Mouse (Mus musculus): Measurements from ENCODE around the gene Dzip1.

DNA sequence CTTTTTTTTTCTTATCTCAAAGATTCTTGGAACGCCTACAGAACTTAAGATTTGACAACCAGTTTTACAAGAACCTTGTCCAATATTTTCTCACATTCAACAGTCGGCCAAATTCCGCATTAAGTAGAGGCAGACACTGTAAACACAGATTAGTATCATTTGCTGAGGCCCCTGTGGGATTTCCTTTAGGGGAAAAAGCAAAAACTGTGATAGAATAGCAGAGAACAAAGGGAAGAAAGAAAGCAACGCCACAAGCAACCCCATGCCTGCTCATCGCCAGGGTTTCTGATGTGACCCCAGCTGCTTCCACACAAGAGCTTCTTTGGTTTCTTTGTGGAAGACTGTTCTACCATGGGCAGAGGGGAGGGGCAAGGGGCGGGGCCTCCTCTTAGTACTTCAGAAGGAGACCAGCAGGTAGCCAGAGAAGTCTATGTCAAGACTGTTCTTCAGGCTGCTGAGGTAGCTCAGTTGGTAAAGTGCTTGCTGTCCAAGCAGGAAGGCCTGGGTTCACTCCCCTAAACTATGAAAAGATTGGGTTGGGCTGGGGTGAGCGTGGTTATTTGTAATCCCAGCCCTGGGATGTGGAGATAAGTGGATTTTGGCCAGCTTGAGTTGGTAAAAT lies 97.9 kb downstream of the Dzip1 start:
- TF ChIP-seq CTCF (IDR thresholded peaks at IDR 0.05; ENCODE audit: borderline replicate concordance, control insufficient read depth, extremely low read depth, insufficient read depth, low read length, poor library complexity) = no peak
- no peak for TF ChIP-seq POLR2A (IDR thresholded peaks at IDR 0.05; ENCODE audit: control insufficient read depth, extremely low read depth, insufficient read depth, low read length, poor library complexity)

All from thymus, adult 2 months (tissue).